Mouse (Mus musculus): ENCODE results near the gene Bicc1. TPM values are rescaled to one million over a fixed set of nuclear protein-coding genes. Genes with fewer than 3 reads are reported as not detected.

The Bicc1 gene
- polyA plus RNA-seq, 1 experiment from 2014 or later = 44.8 TPM

- no peak overlapping the region for H3K4me2 ChIP-seq (ENCODE audit: low read depth, low read length)
- no peak overlapping the region for H3K9ac ChIP-seq (ENCODE audit: low read depth, low read length)
- ATAC-seq (ENCODE audit: low read depth) (no peak), DNase-seq (ENCODE audit: low spot score) (no peak)
- H3K36me3 ChIP-seq (ENCODE audit: control insufficient read depth, insufficient read depth, low read length) = peaks cover 10% of the 10 kb centered on the region
- 67% methylated on average over 1 of the region's 1 CpGs for WGBS
- H3K27ac ChIP-seq (replicated peaks; ENCODE audit: low read depth, low read length) = no peak overlapping the region
- no peak overlapping the region for H3K4me3 ChIP-seq (ENCODE audit: low read depth, low read length)
- no peaks in the 10 kb centered on the region for H3K4me1 ChIP-seq (ENCODE audit: control insufficient read depth, insufficient read depth, low read length)
- no peaks in the 10 kb centered on the region for H3K9me3 ChIP-seq (ENCODE audit: control insufficient read depth, low read length)
- H3K27me3 ChIP-seq (replicated peaks; ENCODE audit: control insufficient read depth, insufficient read depth, low read length) = no peaks in the 10 kb centered on the region
Observed at GRCm38 (mm10) chr10:70919851-70920250, 239.6 kb downstream of the Bicc1 start.

- no peak overlapping the region for H3K4me2 ChIP-seq (ENCODE audit: low read depth, low read length)
- H3K36me3 ChIP-seq (ENCODE audit: control insufficient read depth, insufficient read depth, low read length) = peaks cover 7% of the 10 kb centered on the region
- DNase-seq (ENCODE audit: low spot score) (no peak), ATAC-seq (ENCODE audit: low read depth) (no peak)
- no peak overlapping the region for H3K27ac ChIP-seq (replicated peaks; ENCODE audit: low read depth, low read length)
- H3K4me3 ChIP-seq (ENCODE audit: low read depth, low read length) = no peak overlapping the region
- WGBS = 78% methylated on average over 13 of the region's 13 CpGs
- H3K27me3 ChIP-seq (replicated peaks; ENCODE audit: control insufficient read depth, insufficient read depth, low read length) = no peaks in the 10 kb centered on the region
- H3K9me3 ChIP-seq (ENCODE audit: control insufficient read depth, low read length) = no peaks in the 10 kb centered on the region
- no peaks in the 10 kb centered on the region for H3K4me1 ChIP-seq (ENCODE audit: control insufficient read depth, insufficient read depth, low read length)
- no peak overlapping the region for H3K9ac ChIP-seq (ENCODE audit: low read depth, low read length)
Observed at GRCm38 (mm10) chr10:70919031-70919663, 240.4 kb downstream of the Bicc1 start.

DNA sequence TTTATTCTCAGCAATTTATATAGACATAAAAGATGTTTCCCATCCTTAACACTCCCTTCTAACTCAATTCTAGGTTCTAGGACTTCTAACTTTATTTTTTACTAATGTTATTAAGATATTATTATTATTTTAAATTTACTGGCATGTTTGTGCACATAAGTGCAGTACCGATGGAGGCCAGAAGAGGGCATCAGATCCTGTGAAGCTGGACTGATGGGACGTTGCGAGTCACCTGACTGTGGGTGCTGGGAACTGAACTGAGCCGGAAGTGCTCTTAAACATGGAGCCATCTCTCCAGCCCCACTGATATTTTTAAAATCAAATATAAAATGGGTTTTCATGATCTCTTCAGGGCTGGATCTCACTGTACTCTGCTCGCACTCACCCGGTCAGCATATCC lies 242.8 kb downstream of the Bicc1 start:
- ATAC-seq (ENCODE audit: low read depth) = no peak
- H3K4me3 ChIP-seq (ENCODE audit: low read depth, low read length) = no peak overlapping the region
- WGBS = 89% methylated on average over 6 of the region's 6 CpGs

GRCm38 (mm10) chr10:70915096-70915495 lies 244.4 kb downstream of the Bicc1 start:
- Histone ChIP-seq H3K4me2 (ENCODE audit: low read depth, low read length) (no peak overlapping the region), H3K4me1 (ENCODE audit: control insufficient read depth, insufficient read depth, low read length) (no peaks in the 10 kb centered on the region), H3K4me3 (ENCODE audit: low read depth, low read length) (no peak overlapping the region), H3K36me3 (ENCODE audit: control insufficient read depth, insufficient read depth, low read length) (no peaks in the 10 kb centered on the region; the same call in 1 of the 2 replicates), H3K27ac (replicated peaks; ENCODE audit: low read depth, low read length) (no peak overlapping the region), H3K27me3 (replicated peaks; ENCODE audit: control insufficient read depth, insufficient read depth, low read length) (no peaks in the 10 kb centered on the region), H3K9ac (ENCODE audit: low read depth, low read length) (no peak overlapping the region), H3K9me3 (ENCODE audit: control insufficient read depth, low read length) (peaks cover 4% of the 10 kb centered on the region; the same call in 1 of the 2 replicates)
- WGBS = 95% methylated on average over 6 of the region's 6 CpGs
- ATAC-seq (ENCODE audit: low read depth) (no peak), DNase-seq (ENCODE audit: low spot score) (no peak)

More for the DNA sequence above, 242.8 kb downstream of the Bicc1 start:
- Histone ChIP-seq H3K9me3 (ENCODE audit: control insufficient read depth, low read length) (peaks cover 4% of the 10 kb centered on the region; the same call in 1 of the 2 replicates), H3K27me3 (replicated peaks; ENCODE audit: control insufficient read depth, insufficient read depth, low read length) (no peaks in the 10 kb centered on the region), H3K36me3 (ENCODE audit: control insufficient read depth, insufficient read depth, low read length) (no peaks in the 10 kb centered on the region; the same call in 1 of the 2 replicates), H3K27ac (replicated peaks; ENCODE audit: low read depth, low read length) (no peak overlapping the region), H3K9ac (ENCODE audit: low read depth, low read length) (no peak overlapping the region), H3K4me2 (ENCODE audit: low read depth, low read length) (no peak overlapping the region), H3K4me1 (ENCODE audit: control insufficient read depth, insufficient read depth, low read length) (no peaks in the 10 kb centered on the region)
- DNase-seq (ENCODE audit: low spot score) = no peak

- 61% methylated on average over 7 of the region's 7 CpGs for WGBS
- Histone ChIP-seq H3K27me3 (replicated peaks; ENCODE audit: control insufficient read depth, insufficient read depth, low read length) (no peaks in the 10 kb centered on the region), H3K4me1 (ENCODE audit: control insufficient read depth, insufficient read depth, low read length) (no peaks in the 10 kb centered on the region), H3K9ac (ENCODE audit: low read depth, low read length) (no peak overlapping the region), H3K4me3 (ENCODE audit: low read depth, low read length) (no peak overlapping the region), H3K4me2 (ENCODE audit: low read depth, low read length) (no peak overlapping the region), H3K9me3 (ENCODE audit: control insufficient read depth, low read length) (no peaks in the 10 kb centered on the region), H3K36me3 (ENCODE audit: control insufficient read depth, insufficient read depth, low read length) (no peaks in the 10 kb centered on the region), H3K27ac (replicated peaks; ENCODE audit: low read depth, low read length) (no peak overlapping the region)
- ATAC-seq (ENCODE audit: low read depth) (no peak), DNase-seq (ENCODE audit: low spot score) (no peak)
Observed at GRCm38 (mm10) chr10:70903936-70904335, 255.6 kb downstream of the Bicc1 start.

GRCm38 (mm10) chr10:70902751-70903485 lies 256.6 kb downstream of the Bicc1 start:
- Histone ChIP-seq H3K9ac (ENCODE audit: low read depth, low read length) (no peak overlapping the region), H3K27ac (replicated peaks; ENCODE audit: low read depth, low read length) (no peak overlapping the region), H3K4me2 (ENCODE audit: low read depth, low read length) (no peak overlapping the region), H3K4me1 (ENCODE audit: control insufficient read depth, insufficient read depth, low read length) (no peaks in the 10 kb centered on the region), H3K4me3 (ENCODE audit: low read depth, low read length) (no peak overlapping the region), H3K27me3 (replicated peaks; ENCODE audit: control insufficient read depth, insufficient read depth, low read length) (no peaks in the 10 kb centered on the region), H3K9me3 (ENCODE audit: control insufficient read depth, low read length) (no peaks in the 10 kb centered on the region), H3K36me3 (ENCODE audit: control insufficient read depth, insufficient read depth, low read length) (no peaks in the 10 kb centered on the region)
- no peak for DNase-seq (ENCODE audit: low spot score)
- WGBS = 59% methylated on average over 5 of the region's 5 CpGs
- no peak for ATAC-seq (ENCODE audit: low read depth)

- no peak for DNase-seq (ENCODE audit: low spot score)
- no peak overlapping the region for H3K4me3 ChIP-seq (ENCODE audit: low read depth, low read length)
- H3K9me3 ChIP-seq (ENCODE audit: control insufficient read depth, low read length) = no peaks in the 10 kb centered on the region
- no peak overlapping the region for H3K27ac ChIP-seq (replicated peaks; ENCODE audit: low read depth, low read length)
- no peak for ATAC-seq (ENCODE audit: low read depth)
- no peaks in the 10 kb centered on the region for H3K4me1 ChIP-seq (ENCODE audit: control insufficient read depth, insufficient read depth, low read length)
- H3K27me3 ChIP-seq (replicated peaks; ENCODE audit: control insufficient read depth, insufficient read depth, low read length) = no peaks in the 10 kb centered on the region
- no peaks in the 10 kb centered on the region for H3K36me3 ChIP-seq (ENCODE audit: control insufficient read depth, insufficient read depth, low read length)
- no peak overlapping the region for H3K4me2 ChIP-seq (ENCODE audit: low read depth, low read length)
- H3K9ac ChIP-seq (ENCODE audit: low read depth, low read length) = no peak overlapping the region
- 88% methylated on average over 11 of the region's 11 CpGs for WGBS
Observed at GRCm38 (mm10) chr10:70901193-70901875, 258.2 kb downstream of the Bicc1 start.

DNA sequence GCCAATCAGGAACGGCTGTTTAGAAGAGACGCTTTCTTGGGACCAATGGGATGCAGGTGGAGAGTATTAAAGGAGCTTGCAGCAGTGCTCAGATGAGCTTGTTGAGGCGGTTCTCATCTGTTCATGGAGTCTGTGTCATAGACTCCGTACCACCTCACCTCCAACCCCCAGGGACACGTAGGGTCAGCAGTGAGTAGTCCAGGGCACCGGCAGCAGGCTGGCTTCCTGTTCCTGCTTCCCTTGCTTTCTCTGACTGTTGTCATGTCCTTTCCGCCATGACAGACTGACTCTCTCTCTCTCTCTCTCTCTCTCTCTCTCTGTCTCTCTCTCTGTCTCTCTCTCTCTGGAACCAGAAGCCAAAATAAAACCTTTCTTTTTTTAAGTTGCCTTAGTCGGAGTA lies 263.6 kb downstream of the Bicc1 start:
- H3K27ac ChIP-seq (replicated peaks; ENCODE audit: low read depth, low read length) = no peak overlapping the region
- WGBS = 83% methylated on average over 8 of the region's 8 CpGs
- no peaks in the 10 kb centered on the region for H3K27me3 ChIP-seq (replicated peaks; ENCODE audit: control insufficient read depth, insufficient read depth, low read length)
- no peaks in the 10 kb centered on the region for H3K36me3 ChIP-seq (ENCODE audit: control insufficient read depth, insufficient read depth, low read length)
- DNase-seq (ENCODE audit: low spot score) (no peak), ATAC-seq (ENCODE audit: low read depth) (no peak)
- H3K9me3 ChIP-seq (ENCODE audit: control insufficient read depth, low read length) = no peaks in the 10 kb centered on the region
- H3K4me1 ChIP-seq (ENCODE audit: control insufficient read depth, insufficient read depth, low read length) = no peaks in the 10 kb centered on the region
- H3K4me2 ChIP-seq (ENCODE audit: low read depth, low read length) = no peak overlapping the region
- H3K4me3 ChIP-seq (ENCODE audit: low read depth, low read length) = no peak overlapping the region
- H3K9ac ChIP-seq (ENCODE audit: low read depth, low read length) = no peak overlapping the region
